Comparison of ENCODE assay signal across 23 mouse cellular contexts in genomic region chr10:108339872-108340271, GRCm38 (mm10). TPM values are rescaled to one million over a fixed set of nuclear protein-coding genes. Genes with fewer than 3 reads are reported as not detected.
DNase-seq lines count a peak whose midpoint lies in the region; ATAC-seq and TF ChIP-seq lines count a peak whose summit lies in the region.
"Had no signal": no experiment of that assay in that cellular context is flagged by ENCODE, and none has a peak within 500 bp of the region (broad histone marks: within the 10 kb centered on the region; RNA-seq: fewer than 3 reads in every experiment).

No protein-coding gene starts in this region.

- TF ChIP-seq POLR2A in MEL (IDR thresholded peaks at IDR 0.05; ENCODE audit: control insufficient read depth in 1 of 2, insufficient read depth in 1 of 2, low read depth in 1 of 2, low read length in 2 of 2, poor library complexity in 1 of 2): no peak

- TF ChIP-seq RAD21 in MEL (IDR thresholded peaks at IDR 0.05; ENCODE audit: low read depth, low read length): no peak

- DNase-seq in forebrain, embryonic 11.5 days (ENCODE audit: low spot score): peak; percentile 4
- DNase-seq in intestine, embryonic 14.5 days (ENCODE audit: low spot score): peak; percentile 27
- DNase-seq in G1E (ENCODE audit: low spot score) (no peak), MEL (ENCODE audit: low read depth, low spot score) (no peak)
- no peak for DNase-seq in kidney, adult 18-20 months
- DNase-seq in cerebellum, adult 8-10 months: no peak
- DNase-seq: adrenal gland, adult 2 months; adrenal gland, adult 8-10 months; adrenal gland, postnatal 10 days; adrenal gland, postnatal 14 days; adrenal gland, postnatal 25 days; adrenal gland, postnatal 36 days; B cell, adult 2 months; cerebellum, adult 11 months; cerebellum, adult 11-12 months; cerebellum, adult 18-20 months; cerebellum, adult 2 months had no signal

- no peak overlapping the region for H3K27ac ChIP-seq in forebrain, embryonic 11.5 days (ENCODE audit: low read depth, low read length)
- H3K27ac ChIP-seq in forebrain, embryonic 15.5 days (replicated peaks): no peak overlapping the region
- no peak overlapping the region for H3K27ac ChIP-seq in intestine, embryonic 14.5 days (ENCODE audit: low read depth)
- no peak overlapping the region for H3K27ac ChIP-seq in intestine, postnatal 0 days (ENCODE audit: low read depth, low read length)
- H3K27ac ChIP-seq in MEL (ENCODE audit: control insufficient read depth, low read depth, low read length): no peak overlapping the region

- TF ChIP-seq CTCF in intestine, postnatal 0 days (IDR thresholded peaks at IDR 0.05; ENCODE audit: low read depth): no peak
- TF ChIP-seq CTCF in G1E (IDR thresholded peaks at IDR 0.05; ENCODE audit: low read depth, low read length): no peak
- no peak for TF ChIP-seq CTCF in MEL (IDR thresholded peaks at IDR 0.05 in 2 of 3, conservative IDR thresholded peaks at IDR 0.05 in 1 of 3; ENCODE audit: control insufficient read depth in 1 of 3, insufficient read depth in 1 of 3, low read depth in 2 of 3, low read length in 3 of 3, poor library complexity in 1 of 3, severe bottlenecking in 1 of 3)

- peaks cover 7% of the 10 kb centered on the region for H3K79me2 ChIP-seq in MEL (ENCODE audit: control insufficient read depth, insufficient read depth, low read length, poor library complexity)

- no peak overlapping the region for H3K9ac ChIP-seq in forebrain, embryonic 11.5 days (ENCODE audit: low read length)
- no peak overlapping the region for H3K9ac ChIP-seq in forebrain, embryonic 15.5 days (replicated peaks)
- H3K9ac ChIP-seq in intestine, embryonic 14.5 days (ENCODE audit: low read length): no peak overlapping the region
- no peak overlapping the region for H3K9ac ChIP-seq in intestine, postnatal 0 days (ENCODE audit: low read depth, low read length)
- no peak overlapping the region for H3K9ac ChIP-seq in MEL (ENCODE audit: control insufficient read depth, low read depth, low read length, poor library complexity, severe bottlenecking)

- no peak overlapping the region for H3K4me2 ChIP-seq in forebrain, embryonic 11.5 days (ENCODE audit: low read depth, low read length, severe bottlenecking)
- no peak overlapping the region for H3K4me2 ChIP-seq in forebrain, embryonic 15.5 days (replicated peaks)
- no peak overlapping the region for H3K4me2 ChIP-seq in intestine, embryonic 14.5 days (ENCODE audit: low read length)
- H3K4me2 ChIP-seq in intestine, postnatal 0 days (replicated peaks; ENCODE audit: low read depth): no peak overlapping the region

- H3K9me3 ChIP-seq in forebrain, embryonic 11.5 days (ENCODE audit: control insufficient read depth, low read length): no peaks in the 10 kb centered on the region
- no peaks in the 10 kb centered on the region for H3K9me3 ChIP-seq in forebrain, embryonic 15.5 days
- no peaks in the 10 kb centered on the region for H3K9me3 ChIP-seq in intestine, embryonic 14.5 days (ENCODE audit: control insufficient read depth, low read length)
- no peaks in the 10 kb centered on the region for H3K9me3 ChIP-seq in intestine, postnatal 0 days (ENCODE audit: control insufficient read depth)
- H3K9me3 ChIP-seq in G1E (replicated peaks): no peaks in the 10 kb centered on the region
- H3K9me3 ChIP-seq in MEL (replicated peaks; ENCODE audit: insufficient read depth, low read length): no peaks in the 10 kb centered on the region

- 91% methylated on average over 4 of the region's 4 CpGs for WGBS in forebrain, embryonic 11.5 days
- WGBS in forebrain, embryonic 15.5 days: 91% methylated on average over 4 of the region's 4 CpGs
- WGBS in intestine, embryonic 14.5 days: 85% methylated on average over 4 of the region's 4 CpGs
- 78% methylated on average over 4 of the region's 4 CpGs for WGBS in intestine, postnatal 0 days

- H3K4me3 ChIP-seq in forebrain, embryonic 11.5 days (ENCODE audit: low read depth, low read length): no peak overlapping the region
- no peak overlapping the region for H3K4me3 ChIP-seq in forebrain, embryonic 15.5 days
- H3K4me3 ChIP-seq in intestine, embryonic 14.5 days (ENCODE audit: low read depth, low read length): no peak overlapping the region
- no peak overlapping the region for H3K4me3 ChIP-seq in intestine, postnatal 0 days (ENCODE audit: low read depth, low read length)
- H3K4me3 ChIP-seq in G1E (ENCODE audit: low read depth, low read length) (no peak overlapping the region), MEL (ENCODE audit: control insufficient read depth in 1 of 2, insufficient read depth in 1 of 2, low read depth in 2 of 2, low read length in 2 of 2) (no peak overlapping the region)

- H3K4me1 ChIP-seq in forebrain, embryonic 11.5 days (replicated peaks; ENCODE audit: control insufficient read depth, insufficient read depth, low read length): no peaks in the 10 kb centered on the region
- peaks cover 6% of the 10 kb centered on the region; the same call in 1 of the 2 replicates for H3K4me1 ChIP-seq in forebrain, embryonic 15.5 days
- H3K4me1 ChIP-seq in intestine, embryonic 14.5 days (replicated peaks; ENCODE audit: control insufficient read depth, insufficient read depth, low read length): no peaks in the 10 kb centered on the region; the same call in 1 of the 2 replicates
- 0 out of 2 replicates have a peak, but pooled peaks cover 6% of the 10 kb centered on the region for H3K4me1 ChIP-seq in intestine, postnatal 0 days (replicated peaks; ENCODE audit: control insufficient read depth, insufficient read depth, low read length)
- H3K4me1 ChIP-seq in G1E (ENCODE audit: insufficient read depth, low read depth, low read length): peaks cover 75% of the 10 kb centered on the region
- H3K4me1 ChIP-seq in MEL (ENCODE audit: control insufficient read depth in 1 of 2, insufficient read depth in 2 of 2, low read length in 2 of 2): no peaks in the 10 kb centered on the region; a peak in 1 of 4 replicates

- no peak for ATAC-seq in forebrain, embryonic 11.5 days (replicated peaks; ENCODE audit: low FRiP score)
- ATAC-seq in forebrain, embryonic 15.5 days (replicated peaks): no peak
- ATAC-seq in intestine, embryonic 14.5 days (replicated peaks; ENCODE audit: low FRiP score, low TSS enrichment, low read depth): no peak
- no peak for ATAC-seq in intestine, postnatal 0 days
- peak; percentile 58 for ATAC-seq in G1E (ENCODE audit: extremely low read depth, insufficient number of reproducible peaks, low FRiP score, poor library complexity, severe bottlenecking)
- ATAC-seq: activated CD4-positive, CD25-positive, alpha-beta regulatory T cell, adult 4 months; CD4-positive, CD25-positive, alpha-beta regulatory T cell, adult 4 months; Patski had no signal

- no peaks in the 10 kb centered on the region for H3K27me3 ChIP-seq in forebrain, embryonic 11.5 days (ENCODE audit: control insufficient read depth, insufficient read depth, low read length)
- H3K27me3 ChIP-seq in forebrain, embryonic 15.5 days: no peaks in the 10 kb centered on the region
- H3K27me3 ChIP-seq in intestine, embryonic 14.5 days (replicated peaks; ENCODE audit: control insufficient read depth, insufficient read depth, low read length): no peaks in the 10 kb centered on the region
- no peaks in the 10 kb centered on the region for H3K27me3 ChIP-seq in intestine, postnatal 0 days (replicated peaks; ENCODE audit: control insufficient read depth, insufficient read depth, low read length)
- H3K27me3 ChIP-seq in G1E (ENCODE audit: insufficient read depth, low read length) (no peaks in the 10 kb centered on the region), MEL (ENCODE audit: control insufficient read depth in 1 of 2, insufficient read depth in 2 of 2, low read length in 2 of 2) (no peaks in the 10 kb centered on the region)
- H3K27me3 ChIP-seq: CH12.LX, Patski had no signal

- no peak for TF ChIP-seq EP300 in MEL (IDR thresholded peaks at IDR 0.05; ENCODE audit: low read depth in 1 of 2, low read length in 2 of 2)

- no peaks in the 10 kb centered on the region for H3K36me3 ChIP-seq in forebrain, embryonic 11.5 days (ENCODE audit: control insufficient read depth, insufficient read depth, low read length)
- H3K36me3 ChIP-seq in forebrain, embryonic 15.5 days: no peaks in the 10 kb centered on the region
- H3K36me3 ChIP-seq in intestine, embryonic 14.5 days (ENCODE audit: control insufficient read depth, insufficient read depth, low read length): peaks cover 5% of the 10 kb centered on the region; the same call in 1 of the 2 replicates
- peaks cover 9% of the 10 kb centered on the region for H3K36me3 ChIP-seq in intestine, postnatal 0 days (ENCODE audit: control insufficient read depth, insufficient read depth)
- H3K36me3 ChIP-seq in G1E (replicated peaks): peaks cover 82% of the 10 kb centered on the region
- peaks cover 2 to 9% of the 10 kb centered on the region in 2 experiments; a peak in 3 of 4 replicates for H3K36me3 ChIP-seq in MEL (ENCODE audit: control insufficient read depth in 1 of 2, insufficient read depth in 2 of 2, low read length in 2 of 2)

TF ChIP-seq in MEL, 35 proteins besides CTCF, POLR2A, EP300 and RAD21:
- TF ChIP-seq GATA1 (IDR thresholded peaks at IDR 0.05; ENCODE audit: low read depth, low read length) (peak; percentile 57), ETS1 (IDR thresholded peaks at IDR 0.05; ENCODE audit: low read depth, low read length) (peak; percentile 48; the same call in 1 of the 2 replicates), HCFC1 (IDR thresholded peaks at IDR 0.05; ENCODE audit: low read depth, low read length) (no peak)
TF ChIP-seq in MEL: peak in this region for 2.

RNA-seq across cellular contexts. Expression of gene Pawr, which starts 8.0 kb away (rescaled TPM):
- polyA plus RNA-seq in forebrain, embryonic 11.5 days (2014; fragmentation: Nextera tagmentation; extraction: Ambion mirVana): 18.3 and 20.5 TPM in 2 replicates
- polyA plus RNA-seq in forebrain, embryonic 15.5 days (2015; fragmentation: Nextera tagmentation; extraction: Ambion mirVana): 2.8 and 2.9 TPM in 2 replicates
- 12.9 and 13.3 TPM in 2 replicates for polyA plus RNA-seq in intestine, embryonic 14.5 days (2014; fragmentation: Nextera tagmentation; extraction: Ambion mirVana)
- 11.9 and 12.3 TPM in 2 replicates for polyA plus RNA-seq in intestine, postnatal 0 days (2015; fragmentation: Nextera tagmentation; extraction: Ambion mirVana)
- total RNA-seq in G1E (2014; fragmentation: Nextera tagmentation) (81.5 and 92.3 TPM in 2 replicates), G1E (2017) (57.0 and 65.2 TPM in 2 replicates), MEL (2012; rRNA removed) (19.1 and 20.7 TPM in 2 replicates)
- polyA plus RNA-seq in G1E (2012) (46.6 and 49.9 TPM in 2 replicates), MEL (2012; ENCODE audit: insufficient read depth in 1 of 2, insufficient read length in 2 of 2, low read depth in 1 of 2, low replicate concordance in 2 of 2, missing spikeins in 1 of 2) (10 to 100 TPM in 1 of 2 experiments, not detected in 1; 29.6 TPM)
- total RNA-seq: CH12.LX had no signal
- polyA plus RNA-seq: activated CD4-positive, CD25-positive, alpha-beta regulatory T cell, adult 4 months; CD4-positive, CD25-positive, alpha-beta regulatory T cell, adult 4 months had no signal

Comparison
In these comparisons a context has a peak if more than half of its experiments do, and no peak if none do; other contexts are left out.
1. DNase-seq: peak in forebrain, embryonic 11.5 days (single experiment) and intestine, embryonic 14.5 days (single experiment); none in G1E (single experiment), MEL (single experiment), kidney, adult 18-20 months (single experiment) and cerebellum, adult 8-10 months (single experiment).